In genomic region chr9:85749142-85749921, GRCm38 (mm10) we compare ENCODE assay signal across 8 mouse cellular contexts. TPM values are rescaled to one million over a fixed set of nuclear protein-coding genes. Genes with fewer than 3 reads are reported as not detected.
DNase-seq lines count a peak whose midpoint lies in the region; ATAC-seq and TF ChIP-seq lines count a peak whose summit lies in the region.

Gene Ibtk, minus strand, starts transcription at chr9:85749334.

- H3K36me3 ChIP-seq in heart, embryonic 11.5 days (ENCODE audit: control insufficient read depth, insufficient read depth, low read length): no peaks in the 10 kb centered on the region
- H3K36me3 ChIP-seq in kidney, embryonic 16.5 days (ENCODE audit: insufficient read depth, low read length): 0 out of 2 replicates have a peak, but pooled peaks cover 2% of the 10 kb centered on the region
- H3K36me3 ChIP-seq in liver, adult 2 months (ENCODE audit: control insufficient read depth, insufficient read depth, low read length): no peaks in the 10 kb centered on the region
- H3K36me3 ChIP-seq in myocyte (ENCODE audit: control insufficient read depth, insufficient read depth): no peaks in the 10 kb centered on the region
- H3K36me3 ChIP-seq in splenic B cell, adult 2 months (ENCODE audit: control insufficient read depth, insufficient read depth, low read length, poor library complexity, severe bottlenecking): no peaks in the 10 kb centered on the region

- H3K27me3 ChIP-seq in heart, embryonic 11.5 days (ENCODE audit: control insufficient read depth, insufficient read depth, low read length): no peaks in the 10 kb centered on the region
- no peaks in the 10 kb centered on the region for H3K27me3 ChIP-seq in kidney, embryonic 16.5 days (ENCODE audit: insufficient read depth, low read length)
- no peaks in the 10 kb centered on the region for H3K27me3 ChIP-seq in liver, adult 2 months (ENCODE audit: control insufficient read depth, insufficient read depth, low read length)
- no peaks in the 10 kb centered on the region for H3K27me3 ChIP-seq in myocyte (ENCODE audit: control insufficient read depth, insufficient read depth, insufficient read length)
- no peaks in the 10 kb centered on the region for H3K27me3 ChIP-seq in splenic B cell, adult 2 months (ENCODE audit: control insufficient read depth, insufficient read depth, low read length, poor library complexity, severe bottlenecking)

- under 1% methylated on average over 52 of the region's 52 CpGs for WGBS in heart, embryonic 11.5 days (ENCODE audit: insufficient replicate concordance)
- WGBS in kidney, embryonic 16.5 days: under 1% methylated on average over 52 of the region's 52 CpGs
- WGBS in liver, adult 2 months: under 1% methylated on average over 52 of the region's 52 CpGs

- peak; percentile 95 for DNase-seq in B cell, adult 2 months
- peak; percentile 99 for DNase-seq in brain, adult 2 months (ENCODE audit: low read depth, low spot score)
- DNase-seq in liver, adult 2 months (ENCODE audit: extremely low read depth, low read depth, low spot score): peak; percentile 93
- DNase-seq in splenic B cell, adult 2 months (ENCODE audit: low read depth, low spot score): peak; percentile 94

- 0 out of 2 replicates have a peak, but pooled peaks have one; percentile 0 for TF ChIP-seq CTCF in liver, adult 2 months (IDR thresholded peaks at IDR 0.05; ENCODE audit: low read depth, low read length)

- H3K9me3 ChIP-seq in heart, embryonic 11.5 days (replicated peaks; ENCODE audit: control insufficient read depth, low read length): no peaks in the 10 kb centered on the region
- H3K9me3 ChIP-seq in kidney, embryonic 16.5 days (ENCODE audit: low read length): no peaks in the 10 kb centered on the region

- peak within 1 kb of the TSS; percentile 75 for H3ac ChIP-seq in myocyte (ENCODE audit: control insufficient read depth, insufficient read length)

- H3K79me2 ChIP-seq in liver, adult 2 months (ENCODE audit: control insufficient read depth, insufficient read depth, low read length): peaks cover 5% of the 10 kb centered on the region; the same call in 1 of the 2 replicates
- H3K79me2 ChIP-seq in myocyte (ENCODE audit: control insufficient read depth, insufficient read depth): peaks cover 43% of the 10 kb centered on the region

- H3K27ac ChIP-seq in heart, embryonic 11.5 days (ENCODE audit: low read depth, low read length): peak within 1 kb of the TSS; percentile 99
- H3K27ac ChIP-seq in kidney, embryonic 16.5 days (ENCODE audit: low read length): peak within 1 kb of the TSS; percentile 99
- peak within 1 kb of the TSS; percentile 90 for H3K27ac ChIP-seq in liver, adult 2 months (replicated peaks; ENCODE audit: insufficient read depth, low read depth, low read length)

- peaks cover 15% of the 10 kb centered on the region for H3K4me1 ChIP-seq in heart, embryonic 11.5 days (ENCODE audit: control insufficient read depth, insufficient read depth, low read length)
- H3K4me1 ChIP-seq in kidney, embryonic 16.5 days (ENCODE audit: insufficient read depth, low read length): peaks cover 14% of the 10 kb centered on the region
- H3K4me1 ChIP-seq in liver, adult 2 months (ENCODE audit: control insufficient read depth, insufficient read depth, low read length): peaks cover 10% of the 10 kb centered on the region

- peak within 1 kb of the TSS; percentile 90 for H3K4me3 ChIP-seq in heart, embryonic 11.5 days (ENCODE audit: low read depth, low read length)
- peak within 1 kb of the TSS; percentile 92 for H3K4me3 ChIP-seq in kidney, embryonic 16.5 days (ENCODE audit: low read length)
- H3K4me3 ChIP-seq in liver, adult 2 months (ENCODE audit: insufficient read depth, low read depth, low read length): peak within 1 kb of the TSS; percentile 62
- H3K4me3 ChIP-seq in myocyte: peak within 1 kb of the TSS; percentile 74

- ATAC-seq in erythroblast, adult 5-6 weeks (replicated peaks; ENCODE audit: low FRiP score, poor library complexity, severe bottlenecking): peak; percentile 79
- ATAC-seq in heart, embryonic 11.5 days (replicated peaks; ENCODE audit: insufficient number of reproducible peaks, low FRiP score, low TSS enrichment): peak; percentile 100
- peak; percentile 99 for ATAC-seq in kidney, embryonic 16.5 days (ENCODE audit: low FRiP score, low TSS enrichment)

- H3K9ac ChIP-seq in heart, embryonic 11.5 days (ENCODE audit: low read depth, low read length): peak within 1 kb of the TSS; percentile 99
- H3K9ac ChIP-seq in kidney, embryonic 16.5 days (replicated peaks; ENCODE audit: low read length): peak within 1 kb of the TSS; percentile 99
- H3K9ac ChIP-seq in liver, adult 2 months (ENCODE audit: low read depth, low read length): peak within 1 kb of the TSS; percentile 89

- peak; percentile 72 for TF ChIP-seq POLR2A in liver, adult 2 months (IDR thresholded peaks at IDR 0.05; ENCODE audit: extremely low read depth, insufficient read depth, low read length)
- TF ChIP-seq POLR2A in myocyte (IDR thresholded peaks at IDR 0.05; ENCODE audit: insufficient read length, low read depth): peak; percentile 94

- H3K4me2 ChIP-seq in heart, embryonic 11.5 days: peak within 1 kb of the TSS; percentile 89
- H3K4me2 ChIP-seq in kidney, embryonic 16.5 days (replicated peaks; ENCODE audit: low read depth, low read length): peak within 1 kb of the TSS; percentile 73
- peak within 1 kb of the TSS; percentile 92 for H3K4me2 ChIP-seq in myocyte (ENCODE audit: low read depth)

TF ChIP-seq in myocyte, 11 proteins besides CTCF, POLR2A, EP300 and RAD21:
- TF ChIP-seq REST (IDR thresholded peaks at IDR 0.05; ENCODE audit: insufficient read depth, insufficient read length) (no peak), USF1 (IDR thresholded peaks at IDR 0.05; ENCODE audit: low read depth) (peak; percentile 18), MYOG (IDR thresholded peaks at IDR 0.05; ENCODE audit: control insufficient read depth in 1 of 3, insufficient read depth in 1 of 3, insufficient read length in 2 of 3, low read depth in 2 of 3) (peak in 1 of 3 experiments; percentile 57), MAX (IDR thresholded peaks at IDR 0.05; ENCODE audit: low read depth) (no peak), POLR2AphosphoS2 (IDR thresholded peaks at IDR 0.05; ENCODE audit: insufficient read length, low read depth) (peak; percentile 92), MYOD1 (IDR thresholded peaks at IDR 0.05; ENCODE audit: control insufficient read depth in 1 of 3, insufficient read length in 2 of 3, low read depth in 2 of 3) (peak in 2 of 3 experiments; percentile 29), TCF12 (IDR thresholded peaks at IDR 0.05; ENCODE audit: insufficient read depth, poor library complexity, severe bottlenecking) (no peak), TCF3 (IDR thresholded peaks at IDR 0.05; ENCODE audit: insufficient read length, low read depth) (no peak), E2F4 (IDR thresholded peaks at IDR 0.05; ENCODE audit: insufficient read depth) (no peak), SRF (IDR thresholded peaks at IDR 0.05; ENCODE audit: control insufficient read depth, insufficient read length, low read depth) (no peak), CEBPB (IDR thresholded peaks at IDR 0.05; ENCODE audit: insufficient read depth, poor library complexity, severe bottlenecking) (no peak)

RNA-seq across cellular contexts. Expression of gene Ibtk, which starts in this region (rescaled TPM):
- 304 and 341 TPM in 2 replicates for total RNA-seq in erythroblast, adult 5-6 weeks (2015; ENCODE audit: low replicate concordance)
- 745 and 858 TPM in 2 replicates for total RNA-seq in erythroblast, adult 5-6 weeks (2017; ENCODE audit: low replicate concordance)
- polyA plus RNA-seq in heart, embryonic 11.5 days (2014; fragmentation: Nextera tagmentation; extraction: Ambion mirVana): 33.0 and 37.6 TPM in 2 replicates
- polyA plus RNA-seq in kidney, embryonic 16.5 days (2015; fragmentation: Nextera tagmentation; extraction: Ambion mirVana): 28.9 and 30.4 TPM in 2 replicates
- total RNA-seq in liver, adult 2 months (2014; rRNA removed): 27.2 and 32.5 TPM in 2 replicates
- 5.1 and 5.2 TPM in 2 replicates for polyA plus RNA-seq in liver, adult 2 months (2012; rRNA removed)
- 13.5 TPM for polyA plus RNA-seq in myocyte (2012; fragmentation: generic; extraction: Trizol)

Comparison
In these comparisons a context has a peak if more than half of its experiments do, and no peak if none do; other contexts are left out.
1. Peak in every context shown above with its lines: DNase-seq, ATAC-seq, H3K4me3 ChIP-seq and H3K27ac ChIP-seq.